Mouse (Mus musculus) stomach, postnatal 0 days (tissue): ENCODE results near the gene Snd1.

Experiments
- CTCF ChIP-seq: IDR thresholded peaks from 2 replicates; pipeline ENCODE4 v1.5.1; 2016; ENCODE audit warnings: antibody characterized with exemption, low read depth, mild to moderate bottlenecking, moderate library complexity
- EP300 ChIP-seq: optimal IDR thresholded peaks from 2 replicates; pipeline ENCODE3; 2016; ENCODE audit warnings: antibody characterized with exemption

DNA sequence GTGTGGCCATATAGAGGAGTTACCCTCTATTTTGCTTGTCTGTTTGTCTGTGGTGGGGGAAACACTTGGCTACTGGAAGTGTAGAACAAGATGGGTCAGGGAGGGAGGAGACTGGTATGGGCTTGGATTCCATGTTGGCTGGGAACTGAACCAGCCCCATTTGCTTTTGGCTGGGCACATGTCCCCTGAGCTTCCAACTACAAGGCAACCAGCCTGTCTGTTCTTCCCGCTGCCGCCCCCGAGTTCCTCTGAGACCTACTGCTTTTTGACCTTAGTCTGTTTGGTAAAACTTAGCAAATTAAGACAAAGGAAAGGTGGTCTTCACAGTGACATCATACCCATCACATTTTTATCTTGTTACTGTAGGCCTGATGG, 397.5 kb downstream of the Snd1 start:
- no peak for TF ChIP-seq EP300
- no peak for TF ChIP-seq CTCF
